Mouse (Mus musculus) kidney, postnatal 4 days (tissue): ENCODE results near the gene Fignl1.

ENCODE experiments used
- DNase-seq, 2 experiments: peaks; one replicate each; pipeline ENCODE4 v3.0.0; 2021; ENCODE audit warnings: mixed read lengths in 2 of 2

The Fignl1 gene

DNA sequence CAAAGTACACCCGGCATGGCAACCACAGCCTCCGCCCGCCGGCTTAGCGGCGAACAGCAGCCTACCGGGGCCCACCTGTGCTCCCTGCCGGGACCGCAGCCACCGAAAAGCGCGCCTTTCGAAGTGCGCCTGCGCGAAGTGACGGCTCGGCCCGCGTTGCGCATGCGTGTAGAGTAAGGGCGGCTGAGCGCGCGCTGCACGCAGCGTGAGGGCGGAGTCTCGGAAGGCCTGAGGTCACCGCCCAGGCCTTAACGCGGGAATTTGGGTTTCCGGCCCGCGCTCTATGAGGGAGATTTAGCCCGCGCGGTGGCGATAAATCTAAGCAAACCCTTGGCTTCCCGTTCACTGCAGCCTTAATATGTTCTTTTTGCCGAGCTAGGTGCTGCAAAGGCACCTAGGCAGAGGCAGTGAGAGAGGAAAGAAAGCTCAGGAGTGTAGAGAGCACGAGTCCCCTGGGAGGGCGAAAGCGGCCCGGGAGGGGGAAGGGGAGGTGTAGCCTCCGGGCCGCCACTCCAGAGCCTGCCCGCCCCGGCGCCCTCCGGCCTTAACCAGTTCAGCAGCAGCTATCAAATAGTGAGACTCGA, at the start of gene Fignl1:
Gene Fignl1, minus strand, starts transcription at position 143 of the 584 bp plus-strand sequence.
- peak; percentile 97 to 98 for DNase-seq

DNA sequence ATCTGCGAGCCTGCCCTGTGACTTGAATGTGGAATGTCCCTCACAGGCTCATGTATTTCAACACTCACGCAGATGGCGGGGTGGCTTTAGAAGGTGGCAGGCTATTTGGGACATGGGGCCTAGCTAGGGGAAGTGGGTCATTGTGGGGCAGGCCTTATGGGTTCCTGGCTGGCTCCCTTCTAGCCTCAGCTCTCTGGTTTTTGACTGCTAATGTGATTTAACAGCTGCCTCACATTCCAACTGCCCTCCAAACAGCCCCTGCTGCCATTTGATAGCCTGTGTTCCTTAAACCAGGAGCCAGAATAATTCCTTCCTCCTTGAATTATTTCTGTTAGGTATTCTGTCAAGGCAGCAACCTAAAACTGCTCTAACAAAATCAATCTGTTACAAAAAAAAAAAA, 48.2 kb upstream of the Fignl1 start:
- no peak for DNase-seq

DNA sequence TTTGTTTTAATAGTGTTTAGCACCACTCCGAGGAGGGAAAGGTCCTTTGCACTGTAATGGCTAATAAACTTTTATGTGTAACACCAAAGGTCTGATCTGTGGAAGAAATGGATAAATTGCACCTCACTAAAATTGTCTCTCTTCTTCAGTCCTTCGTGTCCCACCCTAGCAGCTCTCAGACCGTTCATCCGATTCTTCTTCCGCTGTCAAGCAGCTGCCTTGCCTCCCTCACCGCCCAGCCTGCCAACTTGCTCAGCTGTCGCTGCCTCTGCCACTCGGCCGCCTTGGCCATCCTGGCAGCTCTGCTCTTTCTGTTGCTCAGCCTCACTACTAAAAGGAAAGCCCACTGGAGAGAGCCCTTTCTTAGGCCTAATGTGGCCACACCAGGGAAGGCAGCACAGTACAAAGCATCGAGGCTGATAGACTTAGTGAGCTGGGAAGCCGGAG, 46.9 kb upstream of the Fignl1 start:
- peak in 1 of 2 experiments; percentile 55 for DNase-seq

DNA sequence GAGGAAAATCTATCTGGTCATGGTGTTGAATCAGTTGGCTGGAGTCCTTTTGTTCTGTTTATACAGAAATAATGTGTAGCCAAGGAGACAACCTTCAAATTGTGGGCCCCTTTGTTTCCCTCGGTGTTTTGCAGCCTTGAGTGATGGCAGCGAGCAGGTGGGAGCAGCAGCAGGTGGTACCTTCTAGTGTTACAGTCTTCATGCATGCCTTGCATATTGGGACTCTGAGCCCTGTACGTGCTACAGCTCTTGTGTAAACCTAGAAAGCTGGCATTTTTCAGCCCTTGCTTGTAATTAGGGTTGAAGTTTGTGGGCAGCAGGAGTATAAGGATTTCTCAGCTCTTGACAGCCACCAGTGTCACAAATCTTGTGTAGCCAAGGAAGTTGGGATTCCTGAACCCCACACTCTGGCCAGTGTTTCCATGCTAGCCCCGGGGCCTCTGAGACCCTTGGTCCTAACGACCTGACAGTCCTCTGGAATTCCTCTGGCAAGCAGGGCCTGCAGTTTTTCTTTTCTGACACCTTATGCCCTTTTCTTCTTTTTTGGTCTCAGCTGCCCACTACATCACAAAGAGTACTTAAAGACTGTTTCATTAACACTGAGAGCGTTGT, 46.4 kb upstream of the Fignl1 start:
- DNase-seq: peak in 1 of 2 experiments; percentile 29

DNA sequence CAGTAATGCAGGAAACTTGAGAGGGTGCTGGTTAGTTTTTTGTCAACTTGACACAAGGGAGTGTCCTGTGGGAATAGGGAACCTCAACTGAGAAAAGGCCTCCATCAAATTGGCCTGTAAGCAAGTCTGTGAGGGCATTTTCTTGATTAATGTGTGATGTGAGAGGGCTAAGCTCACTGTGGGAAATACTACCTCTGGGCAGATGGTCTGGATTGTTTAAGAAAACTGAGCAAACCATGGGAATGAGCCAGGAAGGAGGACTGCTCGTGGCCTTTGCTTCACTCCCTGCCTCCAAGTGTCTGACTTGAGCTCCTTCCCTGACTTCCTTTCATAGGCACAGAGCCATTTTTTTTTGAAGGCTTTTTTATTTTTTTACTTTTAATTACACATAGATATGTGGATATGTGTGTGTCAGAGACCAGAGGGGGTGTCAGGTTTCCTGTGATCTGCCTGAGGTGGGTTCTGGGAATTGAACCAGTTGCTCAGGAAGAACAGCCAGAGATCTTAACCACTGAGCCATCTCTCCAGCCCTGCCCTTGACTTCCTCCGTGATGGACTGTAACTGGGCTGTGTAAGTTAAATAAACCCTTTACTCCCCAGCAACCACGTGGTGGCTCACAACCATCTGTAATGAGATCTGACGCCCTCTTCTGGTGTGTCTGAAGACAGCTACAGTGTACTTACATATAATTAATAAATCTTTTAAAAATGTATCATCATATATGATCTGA, 45.1 kb upstream of the Fignl1 start:
- no peak for DNase-seq

DNA sequence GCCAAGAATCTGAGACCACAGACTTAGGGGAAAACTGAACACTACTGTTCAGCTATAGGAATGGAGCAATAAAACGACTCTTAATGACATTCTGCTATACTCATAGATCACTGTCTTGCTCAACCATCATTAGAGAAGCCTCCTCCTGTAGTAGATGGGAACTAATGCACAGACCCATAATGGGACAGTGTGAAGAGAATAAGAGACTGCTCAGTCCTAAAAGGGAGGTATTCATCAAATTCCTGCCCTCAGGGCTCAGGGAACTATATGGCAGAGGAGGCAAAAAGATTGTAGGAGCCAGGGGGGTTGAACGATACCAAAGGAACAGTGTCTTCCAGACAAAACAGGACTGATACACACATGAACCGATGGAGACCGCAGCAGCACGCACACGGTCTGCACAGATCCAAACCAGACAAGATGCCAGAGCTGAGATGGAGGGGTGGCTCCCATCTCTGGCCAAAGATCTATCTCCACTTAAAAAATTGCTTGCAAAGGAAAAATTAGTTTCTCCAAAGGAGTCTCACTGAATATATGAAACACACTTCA, 43.3 kb upstream of the Fignl1 start:
- DNase-seq: no peak

DNA sequence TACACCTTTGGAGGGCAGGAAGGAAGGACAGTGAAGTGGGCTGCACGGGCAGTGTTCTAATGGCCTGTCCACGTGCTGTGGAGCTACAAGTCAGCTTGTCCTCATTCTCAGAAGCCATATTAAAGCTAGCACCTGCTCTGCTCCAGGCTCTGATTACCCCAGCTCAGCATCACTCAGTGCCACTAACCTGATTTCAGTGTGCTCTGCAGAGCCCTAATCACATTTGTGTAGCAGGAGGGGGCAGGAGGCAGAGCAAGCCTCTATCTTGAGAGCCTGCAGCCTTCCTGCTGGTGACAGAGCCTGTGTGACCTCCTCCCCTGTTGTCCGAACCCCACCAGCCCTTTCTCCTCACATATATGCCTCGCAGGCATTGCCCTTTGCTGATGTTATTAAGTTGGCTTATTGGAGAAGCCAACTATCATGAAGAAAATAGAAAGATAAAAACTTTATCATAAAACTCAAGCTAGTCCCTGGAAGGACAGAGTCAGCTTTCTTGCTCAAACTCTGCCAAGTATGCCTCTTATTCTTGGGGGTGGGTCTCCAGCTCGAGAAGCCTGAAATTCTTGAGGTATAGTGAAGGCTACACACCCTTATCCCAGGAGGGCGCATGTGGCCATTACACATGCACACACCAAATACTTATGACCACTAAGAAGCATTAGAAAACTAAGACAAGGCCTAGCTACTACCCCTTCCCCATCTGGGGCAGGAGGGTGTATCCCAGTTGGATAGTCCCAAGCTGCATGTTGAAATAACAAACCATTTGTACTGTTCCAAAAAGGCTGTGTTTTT, 41.9 kb upstream of the Fignl1 start:
- DNase-seq: no peak

DNA sequence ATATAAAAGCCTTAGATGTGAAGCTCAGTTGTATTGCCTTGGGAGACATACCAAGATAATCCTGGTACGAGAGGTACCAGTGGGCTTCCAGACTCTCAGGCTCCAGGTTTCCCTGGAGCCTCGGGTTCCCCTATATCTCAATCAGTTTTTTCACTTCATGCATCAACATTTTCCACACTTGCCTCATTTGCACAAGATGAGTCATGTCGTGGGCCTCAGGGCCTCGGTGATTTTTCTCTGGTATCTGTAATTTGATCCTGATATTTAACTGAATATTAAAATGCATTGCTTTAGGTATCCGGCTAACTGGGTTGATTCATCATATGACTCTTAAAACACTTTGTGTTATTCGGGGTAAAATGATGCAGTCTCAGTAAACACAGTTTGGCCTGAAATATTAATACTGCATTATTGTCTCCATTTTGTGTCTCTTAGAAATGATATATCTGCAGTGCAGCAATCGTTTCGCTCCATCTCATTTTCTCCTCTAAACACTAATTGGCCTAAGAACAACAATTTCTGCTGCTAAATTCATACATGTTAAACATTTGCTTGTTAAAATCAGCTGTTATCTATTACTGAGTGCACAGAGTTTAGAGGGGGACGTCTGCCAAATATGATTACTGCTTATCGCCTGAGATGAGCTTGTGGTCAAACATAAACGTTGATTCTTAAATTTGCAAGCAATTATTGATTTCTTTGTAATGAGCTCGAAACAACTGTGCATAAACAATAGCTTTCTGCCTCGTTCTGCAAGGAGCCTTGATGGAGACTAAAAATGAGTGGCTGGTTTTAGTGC, 41.0 kb upstream of the Fignl1 start:
- no peak for DNase-seq

DNA sequence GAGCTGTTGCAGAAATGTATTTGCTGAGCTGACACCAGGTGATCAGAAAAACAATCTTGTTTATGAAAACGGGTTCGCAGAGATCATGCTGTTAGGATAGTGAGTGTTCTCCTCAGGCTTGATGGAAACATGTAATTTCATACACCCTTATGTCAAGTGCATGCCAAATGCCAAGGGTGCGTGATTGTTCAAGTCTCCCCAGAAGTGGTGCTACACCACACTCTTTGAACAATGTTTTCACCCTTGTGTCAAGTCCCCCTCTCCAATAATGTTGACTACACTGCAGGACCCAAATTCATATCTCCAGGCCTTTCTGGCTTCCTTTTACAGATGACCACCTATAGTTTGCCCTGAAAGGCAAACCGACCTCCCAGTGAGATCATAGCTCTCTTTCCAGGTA, 39.7 kb upstream of the Fignl1 start:
- no peak for DNase-seq

DNA sequence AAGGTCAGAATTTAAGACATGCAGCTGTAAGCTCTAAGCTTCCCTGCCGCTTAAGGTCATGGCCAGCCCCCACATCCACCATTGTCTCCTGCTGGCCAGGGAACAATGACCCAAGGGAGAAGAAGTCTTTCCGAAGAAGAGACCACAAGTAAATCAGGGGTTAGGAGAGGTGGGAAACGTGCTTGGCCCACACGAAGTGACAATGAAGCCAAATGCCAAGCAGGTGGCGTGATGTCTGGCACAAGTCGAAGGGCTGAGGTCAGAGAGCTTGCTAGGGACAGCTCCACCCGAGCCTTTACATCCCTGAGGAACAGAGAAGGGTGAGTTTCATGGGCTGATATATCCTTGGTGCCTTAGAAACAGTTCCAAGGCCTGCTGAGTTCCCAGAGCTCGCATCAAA, 36.3 kb upstream of the Fignl1 start:
- DNase-seq: no peak

DNA sequence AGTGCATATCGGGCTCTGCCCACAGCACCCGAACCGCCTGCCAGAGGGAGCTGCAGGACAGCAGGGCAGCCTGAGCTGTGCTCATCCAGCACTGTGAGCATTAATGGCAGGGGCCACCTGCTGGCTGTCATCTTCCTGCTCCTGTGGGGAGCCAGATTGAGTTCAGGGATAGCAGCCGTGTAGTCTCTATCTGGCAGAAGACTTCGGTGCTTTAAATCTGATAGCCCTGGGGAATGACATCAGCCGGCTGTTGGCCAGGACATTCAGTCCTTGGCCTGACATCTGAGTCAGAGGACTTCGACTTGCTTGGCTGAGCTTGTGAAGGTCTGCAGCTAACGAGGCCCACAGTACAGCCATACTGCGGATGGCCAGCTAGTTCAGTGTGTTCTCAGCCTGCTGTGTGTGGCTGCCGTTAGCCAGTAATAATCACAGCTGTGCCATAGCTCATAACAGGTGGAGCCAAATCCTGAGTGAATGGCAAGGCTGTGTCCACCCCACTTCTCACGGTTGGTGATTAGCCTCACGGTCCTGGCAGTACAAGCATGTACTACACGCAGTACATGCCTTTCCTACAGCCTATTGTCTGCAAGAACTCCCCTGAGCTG, 35.7 kb upstream of the Fignl1 start:
- peak; percentile 73 to 80 for DNase-seq

DNA sequence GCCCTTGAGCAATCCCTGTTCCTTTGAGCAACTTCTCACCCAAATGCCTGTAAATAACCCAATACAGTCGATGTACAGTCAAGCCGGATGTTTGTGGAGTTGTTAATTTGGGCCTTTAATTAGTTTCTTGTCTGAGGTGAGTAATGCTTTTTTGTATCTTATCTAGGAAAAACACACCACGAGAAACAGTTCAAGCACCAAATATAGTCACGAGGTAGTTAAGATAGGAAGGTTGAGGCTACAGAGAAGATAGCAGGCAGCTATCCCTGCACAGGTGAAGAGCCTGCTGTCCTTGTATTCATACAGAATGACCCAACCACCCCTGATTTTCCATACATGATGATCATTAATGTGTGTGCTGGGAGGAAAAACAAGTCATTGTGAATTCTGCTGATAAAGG, 32.8 kb upstream of the Fignl1 start:
- DNase-seq: no peak

DNA sequence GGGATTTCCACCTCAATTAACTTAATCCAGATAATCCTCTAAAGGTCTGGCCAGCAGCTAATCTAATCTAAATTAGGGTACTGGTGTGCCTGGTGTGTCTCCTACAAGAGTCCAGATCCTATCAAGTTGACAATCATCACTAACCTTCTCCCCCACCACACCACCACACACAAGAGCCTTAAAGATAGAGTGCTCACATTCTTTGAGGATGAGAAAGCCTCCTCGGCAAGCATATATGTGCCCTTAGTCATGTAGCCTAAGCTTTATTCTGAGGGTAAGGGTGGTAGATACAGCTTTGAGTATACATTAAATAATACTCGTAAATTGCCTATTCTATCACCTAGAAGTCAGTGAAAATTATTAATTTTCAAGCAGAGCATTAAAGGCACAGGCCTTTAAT, 32.0 kb upstream of the Fignl1 start:
- DNase-seq: no peak

DNA sequence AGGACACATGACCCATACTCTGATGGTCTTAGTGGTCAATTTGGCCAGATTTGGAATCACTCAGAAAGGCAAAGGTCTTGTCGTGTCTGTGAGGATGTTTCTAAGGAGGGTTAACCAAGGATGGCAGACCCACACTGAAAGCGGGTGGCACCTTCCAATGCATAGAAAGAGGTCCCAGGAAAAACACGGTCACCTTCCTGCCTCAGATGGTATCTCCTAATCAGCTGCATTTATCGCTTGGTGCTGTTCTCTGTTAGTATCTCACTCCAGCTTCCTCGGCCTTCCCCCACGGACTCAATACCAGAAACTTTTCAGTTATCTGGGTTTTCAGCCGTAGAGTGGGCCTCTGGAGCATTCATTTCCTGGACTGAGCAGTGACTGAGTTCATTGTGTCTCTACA, 31.1 kb upstream of the Fignl1 start:
- no peak for DNase-seq

DNA sequence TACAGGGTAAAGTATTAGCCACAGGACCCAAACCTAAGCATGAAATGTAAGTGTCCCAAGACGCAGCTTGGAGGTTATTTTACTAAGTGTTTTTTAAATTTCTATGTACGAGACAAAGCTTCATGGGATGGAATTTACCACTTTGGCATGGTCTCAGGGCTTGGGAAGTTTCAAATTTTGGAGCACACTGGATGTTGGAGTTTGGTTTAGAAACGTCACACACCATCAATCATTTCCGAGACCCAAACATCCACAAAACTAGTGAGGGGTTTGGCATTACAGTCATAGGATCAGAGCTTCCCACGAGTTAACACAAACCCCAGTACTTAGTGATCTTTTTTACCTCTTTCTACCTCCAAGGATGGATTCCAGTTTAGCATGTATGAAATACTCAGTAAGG, 28.6 kb upstream of the Fignl1 start:
- no peak for DNase-seq

DNA sequence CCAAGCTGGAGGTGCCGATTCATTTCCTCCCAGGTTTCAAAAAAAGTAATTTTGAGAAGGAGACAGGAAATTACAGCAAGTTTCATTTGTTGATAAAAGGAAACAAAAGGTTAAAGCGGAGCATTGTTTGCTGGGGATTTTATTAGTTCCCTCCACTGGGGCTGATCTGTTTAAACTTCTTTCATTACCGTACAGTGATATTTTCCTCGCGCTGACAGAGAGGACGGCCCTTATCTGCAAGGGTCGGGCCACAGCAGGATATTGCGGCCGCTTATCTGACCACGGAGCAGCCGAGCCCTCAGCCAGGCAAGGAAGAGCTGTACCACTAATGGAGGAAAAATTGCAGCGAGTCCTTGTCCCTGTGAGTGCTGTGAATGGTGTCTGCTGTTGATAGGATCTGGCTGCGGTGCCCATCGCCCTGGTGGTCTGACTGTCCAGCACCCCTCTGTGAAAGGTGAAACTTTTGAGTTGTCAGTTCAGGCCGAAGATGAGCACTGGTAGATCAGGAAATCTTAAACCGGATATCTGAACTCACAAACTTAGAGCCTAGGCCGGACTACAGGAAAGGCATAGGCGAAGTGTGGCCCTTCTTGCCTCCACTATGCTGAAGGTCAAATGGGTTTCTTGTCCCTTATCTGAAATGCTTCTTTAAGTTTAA, 28.1 kb upstream of the Fignl1 start:
- DNase-seq: peak; percentile 58 to 72

DNA sequence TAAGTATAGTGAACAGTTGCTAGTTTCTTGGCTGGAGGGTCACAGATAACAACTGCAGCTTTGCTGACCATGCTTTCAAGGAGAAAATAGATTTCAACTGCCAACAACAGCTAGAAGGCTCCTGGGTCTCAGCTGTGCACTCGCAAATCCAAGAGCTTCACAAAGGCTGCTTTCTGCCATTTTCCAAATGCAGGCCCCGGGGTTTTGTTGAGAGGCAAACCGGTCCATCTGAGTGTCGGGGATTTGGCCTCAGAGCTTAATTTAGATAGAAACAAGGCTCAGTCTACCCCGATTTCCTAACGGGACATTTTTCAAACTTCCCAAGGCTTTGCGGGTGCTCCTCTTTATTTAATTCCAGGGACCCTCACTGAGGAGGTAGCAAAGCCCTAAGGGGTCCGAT, 27.5 kb upstream of the Fignl1 start:
- no peak for DNase-seq

DNA sequence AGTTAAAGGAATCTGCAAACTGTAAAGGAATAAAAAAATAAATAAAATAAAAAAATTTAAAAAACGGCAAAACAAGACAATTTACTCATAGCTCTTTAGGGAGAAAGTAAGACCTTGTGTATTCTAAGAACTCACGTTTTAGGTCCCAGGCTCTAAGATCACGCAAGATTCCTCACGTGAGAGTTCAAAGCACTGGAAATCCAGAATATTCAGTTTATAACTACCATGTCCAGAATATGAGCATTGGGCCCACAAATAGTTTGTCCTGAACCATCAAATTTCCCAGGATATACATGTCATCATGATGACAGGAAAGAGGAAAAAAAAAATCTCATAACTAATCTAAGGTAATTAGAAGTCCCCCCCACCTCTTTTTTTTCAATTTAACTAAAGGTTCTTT, 27.0 kb upstream of the Fignl1 start:
- DNase-seq: no peak

DNA sequence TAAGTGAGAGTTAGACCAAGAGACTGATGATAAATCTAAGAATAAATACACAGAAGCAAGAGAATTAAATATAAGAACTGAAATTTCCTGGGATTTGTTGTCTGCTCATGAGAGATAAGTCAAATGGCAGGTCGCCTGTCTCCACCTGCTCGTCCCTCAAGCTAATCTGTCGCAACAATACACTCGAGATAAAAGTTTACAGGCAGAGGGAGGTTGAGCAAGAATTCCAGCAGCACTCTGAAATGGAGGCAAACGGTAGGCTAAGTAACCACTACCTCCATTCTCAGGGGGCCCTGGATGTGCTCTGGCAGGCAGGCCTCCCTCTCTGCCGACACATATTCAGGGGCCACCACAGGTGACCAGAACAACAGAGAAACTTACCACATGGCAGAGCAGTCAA, 26.6 kb upstream of the Fignl1 start:
- DNase-seq: no peak

DNA sequence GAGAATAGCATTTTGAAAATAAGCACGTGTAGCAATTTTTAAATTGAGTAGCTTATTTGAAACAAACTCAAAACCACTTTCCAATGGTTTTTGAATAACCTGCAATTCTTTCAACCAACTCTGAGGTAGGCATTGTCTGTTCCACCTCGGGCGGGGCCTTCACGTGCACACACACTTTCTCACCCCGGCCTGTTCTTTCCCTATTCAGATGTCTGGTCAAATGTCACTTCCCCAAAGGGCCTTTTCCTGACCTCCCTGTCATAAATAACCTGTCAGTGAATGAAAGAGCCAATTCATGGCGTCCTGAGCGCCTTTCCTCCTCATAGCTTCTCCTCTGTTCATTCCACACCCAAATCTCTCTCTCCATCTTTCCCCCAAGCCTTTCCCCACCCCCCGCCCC, 24.3 kb upstream of the Fignl1 start:
- no peak for DNase-seq

DNA sequence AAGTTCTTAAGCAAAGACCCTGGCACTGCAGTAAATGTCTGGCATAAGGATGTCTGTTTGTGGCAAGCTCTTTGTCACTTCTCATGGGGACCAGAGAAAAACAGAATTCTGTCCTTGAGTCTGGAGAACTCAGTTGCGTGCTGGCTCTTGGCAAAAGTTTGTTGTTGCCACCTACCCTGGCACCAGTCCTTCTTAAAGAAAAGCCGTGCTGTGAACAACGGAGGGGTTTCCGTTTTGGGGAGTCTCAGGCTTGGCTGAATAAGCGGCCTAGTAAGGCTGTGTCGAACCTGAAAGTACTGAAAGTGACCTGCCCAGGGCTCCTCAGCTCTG, 24.0 kb upstream of the Fignl1 start:
- no peak for DNase-seq
